Mouse (Mus musculus) C2C12 (cell line): Measurements from ENCODE around the gene Fam13a. TPM values are rescaled to one million over a fixed set of nuclear protein-coding genes. Genes with fewer than 3 reads are reported as not detected.

ENCODE experiments used
- H3K27me3 ChIP-seq: one replicate; pipeline ENCODE4 v1.6.1; 2011; ENCODE audit not compliant: control insufficient read depth, insufficient read depth, insufficient read length
- H3K36me3 ChIP-seq: one replicate; pipeline ENCODE4 v1.6.1; 2011; ENCODE audit not compliant: control insufficient read depth, insufficient read depth
- H3K4me3 ChIP-seq: one replicate; pipeline ENCODE4 v1.5.1; 2011; ENCODE audit warnings: mild to moderate bottlenecking, control low read depth; ENCODE audit not compliant: poor library complexity, insufficient read depth, severe bottlenecking
- H3K79me2 ChIP-seq: one replicate; pipeline ENCODE4 v1.6.1; 2011; ENCODE audit not compliant: control insufficient read depth, insufficient read depth
- H3K79me3 ChIP-seq: one replicate; pipeline ENCODE4 v1.6.1; 2011; ENCODE audit warnings: low read depth, control low read depth
- H3ac ChIP-seq: one replicate; pipeline ENCODE3; 2011; ENCODE audit warnings: low read depth; ENCODE audit not compliant: control insufficient read depth, insufficient read length
- CEBPB ChIP-seq: IDR thresholded peaks from one replicate; pipeline ENCODE4 v1.6.1; 2011; ENCODE audit warnings: low read depth, mild to moderate bottlenecking, control low read depth, moderate library complexity
- CTCF ChIP-seq: IDR thresholded peaks from one replicate; pipeline ENCODE4 v1.5.1; 2011; ENCODE audit not compliant: control insufficient read depth, insufficient read depth, insufficient read length
- FOSL1 ChIP-seq: IDR thresholded peaks from one replicate; pipeline ENCODE4 v1.8.0; 2011; ENCODE audit warnings: mild to moderate bottlenecking, low read length; ENCODE audit not compliant: poor library complexity, insufficient read depth, severe bottlenecking
- MAX ChIP-seq: IDR thresholded peaks from one replicate; pipeline ENCODE4 v1.6.1; 2011; ENCODE audit warnings: mild to moderate bottlenecking, control low read depth
- MYOD1 ChIP-seq: IDR thresholded peaks from one replicate; pipeline ENCODE4 v1.6.1; 2011; ENCODE audit warnings: low read depth; ENCODE audit not compliant: control insufficient read depth, insufficient read length
- MYOG ChIP-seq: IDR thresholded peaks from one replicate; pipeline ENCODE4 v1.6.1; 2011; ENCODE audit not compliant: control insufficient read depth, insufficient read length; ENCODE audit errors: extremely low read depth
- USF1 ChIP-seq: IDR thresholded peaks from one replicate; pipeline ENCODE4 v1.6.1; 2011; ENCODE audit warnings: low read depth, mild to moderate bottlenecking, control low read depth, moderate library complexity
- polyA plus RNA-seq: library from polyadenylated mRNA; unstranded; fragments of >200 nt; fragmentation: generic; extraction: Trizol; gene quantifications from one replicate; pipeline ENCODE4 v1.2.1, GENCODE M21; 2012; ENCODE audit warnings: missing spikeins

The Fam13a gene
- polyA plus RNA-seq, 1 experiment, result 0.12 TPM

DNA sequence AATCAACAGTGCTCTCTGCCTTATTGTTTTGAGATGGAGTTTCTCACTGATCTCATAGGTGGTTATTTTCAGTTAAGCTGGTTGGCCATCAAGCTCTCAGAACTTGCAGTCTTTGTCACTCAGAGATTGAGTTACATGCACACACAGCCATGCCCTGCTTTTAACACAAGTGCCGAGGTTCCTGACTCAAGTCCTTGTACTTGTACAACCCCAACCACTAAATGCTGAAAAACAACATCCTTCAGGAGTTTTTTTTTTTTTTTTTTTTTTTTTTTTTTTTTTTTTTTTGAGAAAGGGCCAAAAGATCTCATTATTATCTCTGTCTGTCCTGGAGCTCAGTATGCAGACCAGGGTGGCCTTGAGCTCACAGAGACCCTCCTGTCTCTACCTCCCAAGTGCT is 4.5 kb downstream of the Fam13a start:
- Histone ChIP-seq H3K27me3 (no peaks in the 10 kb centered on the region), H3K79me2 (no peaks in the 10 kb centered on the region), H3K36me3 (no peaks in the 10 kb centered on the region), H3ac (no peak overlapping the region), H3K4me3 (no peak overlapping the region), H3K79me3 (no peaks in the 10 kb centered on the region)
- TF ChIP-seq MYOG, result no peak
- TF ChIP-seq MAX, result no peak
- TF ChIP-seq CTCF, result no peak
- no peak for TF ChIP-seq USF1
- TF ChIP-seq FOSL1, result no peak
- TF ChIP-seq CEBPB, result no peak
- TF ChIP-seq MYOD1, result no peak

- Histone ChIP-seq H3K4me3 (no peak overlapping the region), H3K79me3 (no peaks in the 10 kb centered on the region), H3K27me3 (no peaks in the 10 kb centered on the region), H3K36me3 (no peaks in the 10 kb centered on the region), H3K79me2 (no peaks in the 10 kb centered on the region), H3ac (no peak overlapping the region)
- TF ChIP-seq CTCF, result no peak
- no peak for TF ChIP-seq USF1
- TF ChIP-seq CEBPB, result no peak
- no peak for TF ChIP-seq FOSL1
- TF ChIP-seq MYOG, result no peak
- no peak for TF ChIP-seq MYOD1
- TF ChIP-seq MAX, result no peak
Measured at GRCm38 (mm10) chr6:59016336-59016832, 8.0 kb downstream of the Fam13a start.

DNA sequence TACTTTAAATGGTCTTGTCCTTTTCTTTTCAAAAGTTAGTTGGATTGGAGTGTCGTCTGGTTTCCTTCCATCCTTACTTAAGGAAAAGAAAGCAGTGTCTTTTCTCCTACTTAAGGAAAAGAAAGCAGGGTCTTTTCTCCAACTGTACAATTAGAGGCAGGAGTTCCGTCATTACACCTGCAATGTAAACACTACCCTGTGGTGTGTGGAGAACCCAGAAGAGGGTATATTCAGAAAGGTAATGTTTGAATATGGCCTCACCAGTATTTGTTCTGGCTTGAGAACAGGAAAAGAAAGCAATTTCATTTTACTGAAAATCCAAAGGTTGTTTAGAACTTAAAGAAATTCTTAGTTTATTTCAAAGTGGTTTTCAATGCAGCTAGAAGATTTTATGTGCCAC is 9.6 kb downstream of the Fam13a start:
- no peaks in the 10 kb centered on the region for H3K79me2 ChIP-seq
- no peak for TF ChIP-seq MYOD1
- TF ChIP-seq FOSL1, result no peak
- no peak overlapping the region for H3K4me3 ChIP-seq
- H3K79me3 ChIP-seq, result no peaks in the 10 kb centered on the region
- no peaks in the 10 kb centered on the region for H3K36me3 ChIP-seq
- H3ac ChIP-seq, result no peak overlapping the region
- H3K27me3 ChIP-seq, result no peaks in the 10 kb centered on the region

GRCm38 (mm10) chr6:59014088-59014759 is 10.1 kb downstream of the Fam13a start:
- Histone ChIP-seq H3K27me3 (no peaks in the 10 kb centered on the region), H3K79me2 (no peaks in the 10 kb centered on the region), H3K79me3 (no peaks in the 10 kb centered on the region), H3K36me3 (no peaks in the 10 kb centered on the region), H3K4me3 (no peak overlapping the region), H3ac (no peak overlapping the region)
- TF ChIP-seq CEBPB (no peak), USF1 (no peak), MYOG (no peak), FOSL1 (no peak), MYOD1 (no peak), MAX (no peak), CTCF (no peak)

- Histone ChIP-seq H3ac (no peak overlapping the region), H3K79me3 (no peaks in the 10 kb centered on the region), H3K4me3 (no peak overlapping the region), H3K36me3 (no peaks in the 10 kb centered on the region), H3K27me3 (no peaks in the 10 kb centered on the region), H3K79me2 (no peaks in the 10 kb centered on the region)
- TF ChIP-seq FOSL1 (no peak), MYOG (no peak), MAX (no peak), USF1 (no peak), CEBPB (no peak), CTCF (no peak), MYOD1 (no peak)
Measured at GRCm38 (mm10) chr6:59010792-59011191, 13.6 kb downstream of the Fam13a start.

DNA sequence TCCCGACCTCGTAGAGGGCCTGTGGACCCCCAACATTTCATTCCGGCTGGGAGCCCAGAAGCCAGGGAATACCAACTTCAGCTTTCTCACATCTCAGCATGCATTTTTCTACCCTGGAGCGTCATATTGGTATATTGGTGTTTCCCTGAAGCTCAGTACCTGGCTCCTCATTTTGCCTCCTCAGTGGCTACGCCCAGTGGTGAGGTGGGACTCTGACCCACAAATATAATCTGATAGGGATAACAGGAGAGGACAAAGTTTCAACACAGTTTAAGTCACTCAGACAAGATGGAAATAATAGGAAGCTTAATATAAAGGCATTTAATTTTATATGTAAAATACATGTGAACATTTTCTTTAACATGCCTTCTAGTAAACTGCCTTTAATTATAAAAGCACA is 19.7 kb downstream of the Fam13a start:
- Histone ChIP-seq H3K27me3 (no peaks in the 10 kb centered on the region), H3K79me2 (no peaks in the 10 kb centered on the region), H3ac (no peak overlapping the region), H3K4me3 (no peak overlapping the region), H3K36me3 (no peaks in the 10 kb centered on the region), H3K79me3 (no peaks in the 10 kb centered on the region)
- TF ChIP-seq FOSL1 (no peak), MYOD1 (no peak), MAX (no peak), MYOG (no peak), USF1 (no peak), CTCF (no peak), CEBPB (no peak)
